Mouse (Mus musculus) cerebellum, adult 18-20 months (tissue): Measurements from ENCODE around the gene Gdpd3.
"Not testable (repeated sequence)": the region's sequence is repeated elsewhere in the genome, so short reads cannot be mapped to it uniquely, and the experiment has no call there.

ENCODE experiments used
- DNase-seq, 2 experiments: peaks; one replicate each; pipeline ENCODE4 v3.0.0; 2021

Gdpd3 gene

DNA sequence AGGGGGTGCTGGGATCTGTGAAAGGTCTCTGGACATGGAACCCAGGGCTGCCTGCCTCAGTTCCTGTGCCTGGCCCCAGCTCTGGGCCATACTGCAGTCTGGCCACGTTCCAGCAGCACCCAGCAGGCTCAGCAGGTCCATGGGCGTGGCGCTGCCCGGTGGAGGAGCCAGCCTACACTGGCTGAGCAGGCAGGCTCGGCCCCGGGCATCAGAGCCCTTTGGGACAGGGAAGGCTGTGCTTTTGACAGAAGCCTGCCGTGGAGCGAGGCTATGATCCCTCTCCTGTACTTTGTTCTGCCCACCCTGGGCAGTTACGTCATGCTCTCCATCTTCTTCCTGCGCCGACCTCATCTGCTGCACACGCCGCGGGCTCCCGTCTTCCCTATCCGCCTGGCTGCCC, at the start of gene Gdpd3:
TSS of gene Gdpd3 (plus strand) at position 134 of the 400 bp plus-strand sequence.
- DNase-seq, result peak in 1 of 2 experiments; percentile 4

DNA sequence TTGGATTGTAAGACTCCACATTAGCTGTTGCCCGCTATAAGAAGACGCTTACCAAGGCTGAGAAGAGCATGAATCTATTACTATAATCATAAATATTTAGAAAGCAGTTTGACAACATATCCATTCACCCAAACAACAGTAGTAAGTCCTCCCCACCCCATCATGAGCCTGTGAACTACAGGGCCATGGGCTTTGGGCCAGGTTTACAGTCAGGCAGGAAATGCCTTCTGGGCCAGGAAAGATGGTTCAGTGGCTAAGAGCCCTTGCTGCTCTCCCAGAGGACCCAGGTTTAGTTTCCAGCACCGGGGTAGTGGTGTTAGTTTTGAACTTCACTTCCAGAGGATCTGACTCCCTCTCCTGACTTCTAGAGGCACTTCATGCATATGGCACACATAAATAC, 48.6 kb upstream of the Gdpd3 start:
- no peak for DNase-seq

DNA sequence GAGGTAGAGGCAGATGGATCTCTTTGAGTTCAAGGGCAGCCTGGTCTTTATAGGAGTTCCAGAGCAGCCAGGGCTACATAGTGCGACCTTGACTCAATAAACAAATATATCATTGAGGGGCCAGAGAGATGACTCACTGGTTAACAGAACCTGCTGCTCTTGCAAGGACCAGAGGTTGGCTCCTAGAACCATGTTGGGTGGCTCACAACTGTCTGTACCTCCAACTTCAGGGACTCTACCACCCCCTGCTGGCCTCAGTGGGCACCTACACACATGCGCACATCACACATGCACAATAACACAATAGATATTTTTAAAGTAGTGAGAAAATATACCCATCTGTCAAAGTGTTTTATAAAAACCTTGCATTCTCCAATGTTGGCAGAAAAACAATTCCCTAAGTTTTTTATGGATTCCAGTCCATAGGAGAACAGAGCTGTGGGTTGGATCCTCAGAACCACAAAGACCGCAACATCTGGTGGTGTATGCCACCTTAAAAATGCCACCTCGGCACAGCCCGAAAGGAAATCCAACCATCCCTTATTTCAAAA, 47.3 kb upstream of the Gdpd3 start:
- DNase-seq, result no peak

DNA sequence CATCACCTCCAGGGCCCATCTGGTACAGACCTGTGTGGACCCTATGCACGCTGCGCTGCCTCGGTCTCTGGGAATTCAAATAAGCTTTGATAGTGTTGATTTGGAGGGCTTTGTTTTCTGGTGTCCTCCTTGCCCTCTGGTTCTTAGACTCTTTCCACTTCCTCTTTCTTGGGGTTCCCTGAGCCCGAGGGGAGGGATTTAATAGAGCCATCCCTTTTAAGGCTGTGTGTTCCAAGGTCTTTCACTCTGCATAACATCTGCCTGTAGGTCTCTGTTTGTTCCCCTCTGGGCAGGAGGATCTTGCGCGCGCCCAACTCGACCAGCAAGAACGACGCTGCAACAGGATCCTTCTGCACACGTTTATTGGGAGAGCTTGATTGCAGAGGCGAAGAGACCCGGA, 44.5 kb upstream of the Gdpd3 start:
- DNase-seq, result no peak

- DNase-seq, result no peak
These were observed 41.1 kb upstream of the Gdpd3 start for GRCm38 (mm10) chr7:126725077-126725476.

GRCm38 (mm10) chr7:126725667-126726066, 40.5 kb upstream of the Gdpd3 start:
- DNase-seq, result no peak

GRCm38 (mm10) chr7:126730256-126730789, 35.8 kb upstream of the Gdpd3 start:
- not testable (repeated sequence) for DNase-seq

GRCm38 (mm10) chr7:126736122-126736521, 30.0 kb upstream of the Gdpd3 start:
- no peak for DNase-seq

- DNase-seq, result no peak
These were observed 26.6 kb upstream of the Gdpd3 start for GRCm38 (mm10) chr7:126739551-126739950.

DNA sequence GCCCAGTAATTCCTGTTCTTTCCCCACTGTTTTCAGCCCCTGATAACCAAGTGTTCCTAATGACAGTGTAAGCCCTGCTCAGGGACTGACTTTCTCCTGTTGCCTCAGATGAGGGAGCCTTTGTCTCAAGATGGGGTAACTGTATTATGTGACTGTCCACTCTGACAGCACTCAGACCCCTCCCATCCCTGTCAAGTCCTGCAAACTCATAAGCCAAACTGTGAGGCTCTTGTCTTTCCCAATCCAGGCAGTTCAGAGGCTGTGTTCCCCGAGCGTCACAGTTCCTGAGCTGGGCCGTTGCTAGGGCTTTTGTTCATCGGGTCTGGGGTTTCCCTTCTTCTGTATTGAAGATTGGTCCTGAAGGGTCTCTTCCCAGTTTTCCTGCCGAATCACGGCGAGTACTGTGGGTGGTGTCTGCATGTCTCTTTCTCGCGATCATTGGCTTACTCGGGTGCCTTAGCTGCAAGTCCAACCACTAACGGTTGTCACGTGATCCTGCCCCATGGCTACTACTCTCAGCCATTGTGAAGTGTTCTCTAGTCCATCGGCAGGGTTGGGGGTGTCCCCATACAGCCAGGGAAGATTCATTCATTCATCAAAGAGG, 25.9 kb upstream of the Gdpd3 start:
- no peak for DNase-seq

GRCm38 (mm10) chr7:126740977-126741376, 25.2 kb upstream of the Gdpd3 start:
- no peak for DNase-seq

GRCm38 (mm10) chr7:126741452-126741851, 24.7 kb upstream of the Gdpd3 start:
- no peak for DNase-seq

DNA sequence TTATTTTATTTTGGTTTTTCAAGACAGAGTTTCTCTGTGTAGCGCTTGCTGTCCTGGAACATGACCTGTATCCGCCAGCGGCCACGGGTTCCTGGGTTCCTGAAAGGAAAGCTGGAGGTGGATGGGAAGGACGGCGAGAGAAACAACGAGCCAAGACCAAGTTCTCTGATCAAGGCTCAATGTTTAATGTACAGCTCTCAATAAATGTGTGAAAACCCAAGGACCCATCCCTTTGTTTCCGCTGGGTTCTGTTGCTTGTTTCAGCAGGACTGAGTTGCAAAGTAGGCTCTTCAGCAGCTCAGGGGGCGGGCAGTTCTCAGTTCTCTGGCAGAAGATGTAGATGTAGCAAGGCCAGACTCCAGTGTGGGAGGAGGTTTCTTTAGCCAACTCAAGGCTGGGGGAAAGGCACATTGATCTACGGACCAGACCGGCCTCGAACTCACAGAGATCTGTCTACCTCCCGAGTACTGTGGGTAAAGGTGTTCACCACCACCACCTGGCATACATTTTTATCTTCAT, 24.1 kb upstream of the Gdpd3 start:
- no peak for DNase-seq

- DNase-seq, result no peak
These were observed 20.1 kb upstream of the Gdpd3 start for GRCm38 (mm10) chr7:126746066-126746465.

DNA sequence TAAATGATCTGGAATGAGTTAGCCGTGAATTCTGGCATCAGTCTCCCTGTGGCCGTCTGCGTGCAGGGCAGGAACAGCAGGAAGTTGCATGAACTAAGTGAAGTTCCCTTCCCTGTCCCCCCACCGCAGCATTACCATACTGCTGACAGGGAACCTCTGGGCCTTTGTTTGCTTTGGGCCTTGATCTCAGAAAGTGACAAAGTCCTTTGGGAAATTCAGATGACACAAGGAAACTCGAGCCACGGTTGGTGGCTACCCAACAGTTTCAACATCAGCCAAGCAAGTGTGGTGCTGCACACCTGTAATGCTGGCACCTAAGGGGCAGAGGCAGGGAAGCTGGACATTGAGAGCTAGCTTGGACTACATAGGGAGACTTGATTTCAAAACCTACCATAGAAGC, 19.3 kb upstream of the Gdpd3 start:
- no peak for DNase-seq

- DNase-seq, result no peak
These were observed 17.3 kb upstream of the Gdpd3 start for GRCm38 (mm10) chr7:126748824-126749223.

- no peak for DNase-seq
These were observed 16.4 kb upstream of the Gdpd3 start for GRCm38 (mm10) chr7:126749582-126750343.

- DNase-seq, result peak; percentile 86
These were observed 11.3 kb upstream of the Gdpd3 start for GRCm38 (mm10) chr7:126754866-126755265.

- DNase-seq, result peak in 1 of 2 experiments; percentile 8
These were observed 7.6 kb upstream of the Gdpd3 start for GRCm38 (mm10) chr7:126758539-126758938.

- peak; percentile 87 to 95 for DNase-seq
These were observed 7.0 kb upstream of the Gdpd3 start, which contains the start of gene Mapk3 for GRCm38 (mm10) chr7:126759050-126759671. Gene Mapk3, plus strand, starts transcription at chr7:126759601.

GRCm38 (mm10) chr7:126759672-126760390, 6.3 kb upstream of the Gdpd3 start:
- DNase-seq, result peak; percentile 38 to 52

DNA sequence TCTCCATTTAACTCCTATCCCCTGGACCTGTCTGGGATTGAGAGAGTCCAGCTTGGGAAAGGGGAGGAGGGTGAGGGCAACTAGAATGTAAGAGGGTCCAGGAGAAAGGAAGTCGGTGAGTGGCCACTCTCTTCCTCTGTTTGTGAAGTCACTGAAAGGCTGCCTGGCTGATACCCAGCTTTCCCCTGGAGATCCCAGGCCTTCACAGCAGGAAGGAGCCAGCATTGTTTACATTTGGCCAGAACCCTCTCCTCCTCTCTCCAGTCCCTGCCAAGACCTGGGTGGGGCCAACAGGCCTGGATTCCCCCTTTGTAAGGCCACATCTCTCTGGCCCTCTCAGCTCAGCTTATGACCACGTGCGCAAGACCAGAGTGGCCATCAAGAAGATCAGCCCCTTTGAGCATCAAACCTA, 5.7 kb upstream of the Gdpd3 start:
- DNase-seq, result peak; percentile 71 to 75
